Mouse (Mus musculus) midbrain, embryonic 15.5 days (tissue): ENCODE measurements around the gene Cdh4. TPM values are rescaled to one million over a fixed set of nuclear protein-coding genes. Genes with fewer than 3 reads are reported as not detected.

ENCODE experiments used
- ATAC-seq: fragments of 200-750 bp; cut with Nextera tagmentation; replicated peaks from 2 replicates; pipeline ENCODE4 v1.8.0; 2017; ENCODE audit warnings: moderate TSS enrichment
- H3K27ac ChIP-seq: fragments of 300-500 bp; sonication (generic); 2 replicates; pipeline ENCODE4 v1.5.1; 2015; ENCODE audit warnings: mild to moderate bottlenecking, inconsistent platforms
- H3K27me3 ChIP-seq: fragments of 300-500 bp; sonication (generic); replicated peaks from 2 replicates; pipeline ENCODE4 v1.6.1; 2015; ENCODE audit warnings: inconsistent platforms
- H3K36me3 ChIP-seq: fragments of 300-500 bp; sonication (generic); replicated peaks from 2 replicates; pipeline ENCODE4 v1.6.1; 2015; ENCODE audit warnings: inconsistent platforms
- H3K4me1 ChIP-seq: fragments of 300-500 bp; sonication (generic); 2 replicates; pipeline ENCODE4 v1.6.1; 2015; ENCODE audit warnings: inconsistent platforms
- H3K4me2 ChIP-seq: fragments of 300-500 bp; sonication (generic); 2 replicates; pipeline ENCODE4 v1.6.1; 2015; ENCODE audit warnings: inconsistent platforms, mild to moderate bottlenecking, moderate library complexity
- H3K4me3 ChIP-seq: fragments of 300-500 bp; sonication (generic); 2 replicates; pipeline ENCODE4 v1.5.1; 2015; ENCODE audit warnings: mild to moderate bottlenecking, inconsistent platforms
- H3K9ac ChIP-seq: fragments of 300-500 bp; sonication (generic); 2 replicates; pipeline ENCODE4 v1.6.1; 2015; ENCODE audit warnings: mild to moderate bottlenecking, inconsistent platforms
- H3K9me3 ChIP-seq: fragments of 300-500 bp; sonication (generic); 2 replicates; pipeline ENCODE4 v1.6.1; 2016; ENCODE audit warnings: inconsistent platforms
- WGBS: fragments of 180-500 bp; shearing (Covaris S2); methylation state at CpG from one replicate; pipeline ENCODE4 v1.1.7; 2015; ENCODE audit warnings: mixed read lengths; 5-methylcytosine and 5-hydroxymethylcytosine counted together
- polyA plus RNA-seq: library from polyadenylated mRNA; unstranded; fragments of >200 nt; fragmentation: Nextera tagmentation; extraction: Ambion mirVana; gene quantifications from 2 replicates; pipeline ENCODE4 v1.2.1, GENCODE M21; 2015

The Cdh4 gene
- polyA plus RNA-seq, 1 experiment from 2014 or later: 63.9 TPM

DNA sequence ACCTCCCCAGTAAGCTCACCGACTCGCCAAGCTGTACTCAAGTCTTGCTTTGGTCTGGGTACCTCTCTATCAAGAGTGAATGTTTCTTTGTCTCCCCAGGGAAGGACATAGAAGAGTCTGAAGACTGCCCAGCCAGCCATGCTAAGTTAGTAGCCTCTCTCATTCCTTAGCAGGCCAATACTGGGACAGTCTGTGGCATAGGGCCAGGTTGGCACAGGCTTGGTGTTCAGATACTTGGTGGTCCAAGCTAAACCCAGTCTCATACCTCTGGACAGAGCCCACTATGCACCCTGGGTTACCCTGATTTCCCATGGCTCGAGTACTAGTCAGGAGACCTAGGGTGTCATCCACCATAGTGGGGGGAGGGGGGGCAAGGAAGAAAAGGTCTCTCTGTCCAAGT lies 1.1 kb upstream of the Cdh4 start:
- ATAC-seq: no peak
- no peaks in the 10 kb centered on the region for H3K9me3 ChIP-seq
- 78% methylated on average over 3 of the region's 3 CpGs for WGBS
- peaks cover 15% of the 10 kb centered on the region; the same call in 1 of the 2 replicates for H3K27me3 ChIP-seq
- H3K9ac ChIP-seq: no peak overlapping the region
- H3K4me3 ChIP-seq: no peak overlapping the region
- no peak overlapping the region for H3K27ac ChIP-seq
- no peak overlapping the region for H3K4me2 ChIP-seq
- H3K36me3 ChIP-seq: no peaks in the 10 kb centered on the region
- H3K4me1 ChIP-seq: peaks cover 30% of the 10 kb centered on the region

DNA sequence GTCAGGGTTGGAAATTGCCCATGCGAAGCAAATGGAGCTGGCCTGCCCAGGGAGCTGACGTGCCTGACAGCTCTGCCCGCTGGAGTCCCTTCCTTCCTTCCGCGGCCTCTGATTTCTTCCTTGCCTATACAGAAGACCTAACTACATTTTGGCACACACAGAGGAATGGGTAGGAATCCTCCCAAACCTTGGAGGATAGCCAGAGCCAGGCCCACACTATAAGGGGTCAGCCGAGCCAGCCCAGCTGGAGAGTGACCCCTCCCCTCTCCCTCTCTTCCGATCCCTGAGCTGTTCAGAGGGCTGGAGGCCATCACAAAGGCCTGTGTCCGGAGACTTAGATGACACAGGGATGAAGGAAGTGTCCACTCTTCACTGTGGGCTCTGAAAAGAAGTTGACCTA lies 514 bp upstream of the Cdh4 start:
- ATAC-seq: peak; percentile 45

DNA sequence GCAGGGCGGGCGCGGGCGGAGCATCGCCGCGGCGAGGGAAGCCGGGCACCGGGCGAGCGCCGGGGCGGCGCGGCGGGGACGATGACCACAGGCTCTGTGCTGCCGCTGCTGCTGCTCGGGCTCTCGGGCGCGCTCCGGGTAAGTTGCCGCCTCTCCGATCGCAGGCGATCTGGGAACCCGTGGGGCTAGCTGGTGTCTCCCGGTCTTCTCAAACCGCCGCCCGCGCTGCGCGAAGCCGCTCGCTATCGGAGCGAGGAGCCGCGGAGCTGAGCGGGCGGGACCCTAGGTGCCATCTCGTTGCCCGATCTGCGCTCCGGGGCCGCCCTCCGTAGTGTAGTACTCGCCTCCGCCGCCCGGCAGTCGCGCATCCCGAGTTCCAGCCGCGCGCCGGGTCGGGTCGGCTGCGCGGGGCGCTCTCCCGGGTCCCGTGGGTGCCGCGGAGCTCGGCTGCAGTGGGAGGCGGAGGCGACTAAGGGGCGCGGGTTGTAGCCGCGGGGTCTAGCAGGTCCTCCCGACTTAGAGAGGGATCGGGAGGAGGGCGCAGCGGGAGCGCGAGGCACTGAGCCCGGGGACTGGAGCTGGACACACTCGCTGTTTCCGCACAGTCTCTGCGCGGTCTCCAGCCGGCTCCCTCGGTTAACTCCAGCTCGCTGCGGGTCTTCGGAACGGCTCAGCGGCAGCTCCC lies 452 bp downstream of the Cdh4 start:
- ATAC-seq: peak; percentile 75
- Histone ChIP-seq H3K4me3 (peak overlapping the region; percentile 68), H3K4me2 (peak overlapping the region; percentile 80), H3K4me1 (peaks cover 30% of the 10 kb centered on the region), H3K36me3 (no peaks in the 10 kb centered on the region), H3K27ac (peak overlapping the region; percentile 87), H3K9ac (peak overlapping the region; percentile 66), H3K27me3 (peaks cover 12% of the 10 kb centered on the region; the same call in 1 of the 2 replicates), H3K9me3 (no peaks in the 10 kb centered on the region)
- under 1% methylated on average over 90 of the region's 95 CpGs for WGBS

More for the DNA sequence above, 514 bp upstream of the Cdh4 start:
- H3K9ac ChIP-seq: peak overlapping the region; percentile 66
- H3K27ac ChIP-seq: peak overlapping the region; percentile 87; the same call in 1 of the 2 replicates
- no peaks in the 10 kb centered on the region for H3K9me3 ChIP-seq
- H3K4me2 ChIP-seq: peak overlapping the region; percentile 80
- 5% methylated on average over 8 of the region's 8 CpGs for WGBS
- peak overlapping the region; percentile 68 for H3K4me3 ChIP-seq
- H3K27me3 ChIP-seq: peaks cover 14% of the 10 kb centered on the region; the same call in 1 of the 2 replicates
- H3K36me3 ChIP-seq: no peaks in the 10 kb centered on the region
- H3K4me1 ChIP-seq: peaks cover 30% of the 10 kb centered on the region

DNA sequence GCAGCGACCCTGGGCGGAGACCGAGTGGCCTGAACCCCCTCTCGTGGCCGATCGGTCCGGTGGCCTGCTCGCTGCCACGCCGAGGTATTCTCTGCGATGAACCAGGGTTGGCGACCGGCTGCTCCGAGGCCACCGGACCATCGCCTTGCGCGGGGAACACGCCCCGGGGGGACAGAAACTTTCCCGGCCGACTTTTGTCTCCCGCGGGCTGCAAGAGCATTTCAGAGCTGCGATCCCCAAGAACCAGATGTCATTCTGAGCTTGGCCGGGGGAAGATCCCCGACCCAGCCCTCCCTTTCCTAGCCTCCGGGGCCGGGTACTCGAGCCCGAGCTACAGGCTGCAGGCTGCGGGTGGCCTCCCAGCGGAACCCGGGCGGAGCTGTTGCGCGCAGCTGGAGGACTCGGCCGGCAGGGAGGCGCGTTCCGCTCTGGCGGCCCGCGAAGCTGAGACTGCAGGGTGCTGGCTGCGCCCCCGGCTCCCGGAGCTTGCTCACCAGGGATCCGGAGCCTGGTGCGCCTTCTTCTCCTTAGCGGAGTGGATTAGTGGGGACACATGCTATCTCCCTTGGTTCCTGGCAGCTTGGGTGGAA lies 1.1 kb downstream of the Cdh4 start:
- H3K4me3 ChIP-seq: peak overlapping the region; percentile 68
- peak overlapping the region; percentile 80 for H3K4me2 ChIP-seq
- peak overlapping the region; percentile 87 for H3K27ac ChIP-seq
- H3K27me3 ChIP-seq: peaks cover 12% of the 10 kb centered on the region; the same call in 1 of the 2 replicates
- H3K9me3 ChIP-seq: no peaks in the 10 kb centered on the region
- peak; percentile 29; the same call in 1 of the 2 replicates for ATAC-seq
- WGBS: under 1% methylated on average over 51 of the region's 51 CpGs
- H3K9ac ChIP-seq: peak overlapping the region; percentile 66
- H3K4me1 ChIP-seq: peaks cover 30% of the 10 kb centered on the region
- H3K36me3 ChIP-seq: no peaks in the 10 kb centered on the region

- peak overlapping the region; percentile 29; the same call in 1 of the 2 replicates for H3K9ac ChIP-seq
- H3K4me3 ChIP-seq: peak overlapping the region; percentile 68
- H3K36me3 ChIP-seq: no peaks in the 10 kb centered on the region
- H3K27me3 ChIP-seq: peaks cover 12% of the 10 kb centered on the region; the same call in 1 of the 2 replicates
- H3K9me3 ChIP-seq: no peaks in the 10 kb centered on the region
- peaks cover 30% of the 10 kb centered on the region for H3K4me1 ChIP-seq
- ATAC-seq: no peak
- WGBS: 11% methylated on average over 11 of the region's 11 CpGs
- H3K4me2 ChIP-seq: peak overlapping the region; percentile 80
- peak overlapping the region; percentile 87; the same call in 1 of the 2 replicates for H3K27ac ChIP-seq
Measured at GRCm38 (mm10) chr2:179443959-179444358, 1.7 kb downstream of the Cdh4 start.

DNA sequence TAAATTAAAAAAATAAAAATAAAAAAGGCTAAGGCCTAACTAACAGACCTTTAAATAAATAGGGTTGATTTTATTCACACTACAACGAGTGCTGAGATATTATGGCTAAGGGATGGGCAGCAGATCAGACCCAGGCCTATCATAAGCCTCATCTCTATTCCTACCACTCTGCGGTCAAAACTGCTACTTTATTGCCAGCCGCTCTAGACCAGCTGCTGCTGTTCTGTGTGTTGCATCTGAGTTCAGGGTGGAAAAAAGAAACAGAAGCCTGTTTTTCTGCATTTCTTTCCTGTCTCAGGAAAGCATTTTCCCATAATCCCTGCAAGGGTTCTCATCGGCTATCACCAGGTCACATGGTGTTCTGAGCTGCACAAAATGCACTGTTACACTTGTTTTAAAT lies 6.0 kb downstream of the Cdh4 start:
- no peak overlapping the region for H3K4me2 ChIP-seq
- ATAC-seq: no peak
- H3K9ac ChIP-seq: no peak overlapping the region
- H3K9me3 ChIP-seq: no peaks in the 10 kb centered on the region
- H3K4me1 ChIP-seq: peaks cover 14% of the 10 kb centered on the region
- H3K27me3 ChIP-seq: peaks cover 8% of the 10 kb centered on the region; the same call in 1 of the 2 replicates
- WGBS: 94% methylated on average over 4 of the region's 4 CpGs
- no peak overlapping the region for H3K4me3 ChIP-seq
- H3K36me3 ChIP-seq: no peaks in the 10 kb centered on the region
- no peak overlapping the region for H3K27ac ChIP-seq

DNA sequence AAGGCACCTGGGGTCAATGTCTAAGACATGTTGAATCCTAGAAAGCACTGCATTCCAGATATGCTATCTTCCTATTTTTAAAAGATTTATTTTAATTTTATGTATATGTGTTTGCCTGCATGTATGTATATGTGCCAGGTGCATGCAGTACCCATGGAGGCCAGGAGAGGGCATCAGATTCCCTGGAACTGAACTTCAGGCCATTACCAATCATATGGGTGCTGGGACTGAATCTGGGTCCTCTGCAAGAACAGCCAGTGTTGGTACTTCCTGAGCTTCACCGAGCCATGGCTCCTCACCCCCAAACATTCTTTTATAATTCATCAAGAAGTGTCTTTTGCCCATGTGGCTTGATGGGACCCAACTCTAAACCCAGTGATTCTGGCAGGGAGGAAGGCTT lies 6.8 kb downstream of the Cdh4 start:
- Histone ChIP-seq H3K27me3 (peaks cover 8% of the 10 kb centered on the region; the same call in 1 of the 2 replicates), H3K4me1 (peaks cover 13% of the 10 kb centered on the region), H3K4me2 (no peak overlapping the region), H3K36me3 (no peaks in the 10 kb centered on the region), H3K27ac (no peak overlapping the region), H3K9ac (no peak overlapping the region), H3K4me3 (no peak overlapping the region), H3K9me3 (no peaks in the 10 kb centered on the region)
- no peak for ATAC-seq
- WGBS: 94% methylated on average over 1 of the region's 1 CpGs

- no peak overlapping the region for H3K4me3 ChIP-seq
- no peaks in the 10 kb centered on the region for H3K4me1 ChIP-seq
- no peaks in the 10 kb centered on the region for H3K36me3 ChIP-seq
- H3K4me2 ChIP-seq: no peak overlapping the region
- H3K27ac ChIP-seq: no peak overlapping the region
- no peaks in the 10 kb centered on the region for H3K27me3 ChIP-seq
- no peak overlapping the region for H3K9ac ChIP-seq
- whole genome bisulfite sequencing: 65% methylated on average over 4 of the region's 4 CpGs
- no peak for ATAC-seq
- H3K9me3 ChIP-seq: peaks cover 10% of the 10 kb centered on the region; the same call in 1 of the 2 replicates
Measured at GRCm38 (mm10) chr2:179459196-179459595, 17.0 kb downstream of the Cdh4 start.

DNA sequence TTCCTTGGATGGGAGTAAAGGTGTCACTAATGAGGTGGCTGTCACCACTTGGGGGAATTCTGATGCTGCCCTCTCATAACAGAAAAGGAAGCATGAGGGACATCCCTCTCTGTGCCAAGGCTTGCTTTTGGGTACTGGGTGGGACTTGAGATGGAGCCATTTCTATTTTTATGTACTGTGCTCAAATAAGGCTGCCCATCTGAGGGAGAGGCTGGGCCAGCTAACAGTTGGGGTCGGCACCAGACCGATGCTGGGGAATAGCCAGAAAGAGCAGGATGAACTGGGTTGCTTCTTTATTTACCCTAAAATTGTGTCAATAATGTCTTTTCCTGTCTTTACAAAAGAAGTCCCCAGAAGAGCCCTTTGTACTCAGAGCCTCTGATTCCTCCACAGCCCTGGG lies 17.4 kb downstream of the Cdh4 start:
- ATAC-seq: no peak
- WGBS: 100% methylated on average over 2 of the region's 2 CpGs

DNA sequence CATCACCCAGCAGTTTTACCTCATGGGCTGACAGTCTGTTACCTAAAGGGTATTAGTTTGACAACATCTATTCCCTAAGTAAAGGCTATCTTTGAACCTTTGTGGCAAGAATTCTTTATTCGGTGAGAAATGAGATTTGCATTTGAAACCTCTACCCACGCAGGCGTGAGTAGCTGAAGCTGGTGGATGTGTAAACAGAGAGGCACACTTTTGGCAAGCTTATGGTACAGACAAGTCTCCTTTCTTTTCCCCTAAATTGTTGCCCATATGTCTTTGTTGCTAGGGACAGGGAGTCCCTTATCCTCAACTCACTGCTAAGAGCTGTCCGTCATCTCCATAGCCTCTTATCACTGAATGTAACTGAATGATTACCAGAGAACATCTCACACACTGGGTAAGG lies 21.3 kb downstream of the Cdh4 start:
- no peak overlapping the region for H3K4me3 ChIP-seq
- ATAC-seq: no peak
- H3K9ac ChIP-seq: no peak overlapping the region
- peaks cover 10% of the 10 kb centered on the region; the same call in 1 of the 2 replicates for H3K9me3 ChIP-seq
- no peaks in the 10 kb centered on the region for H3K27me3 ChIP-seq
- H3K4me1 ChIP-seq: peaks cover 7% of the 10 kb centered on the region; the same call in 1 of the 2 replicates
- H3K4me2 ChIP-seq: no peak overlapping the region
- 87% methylated on average over 4 of the region's 4 CpGs for WGBS
- no peaks in the 10 kb centered on the region for H3K36me3 ChIP-seq
- H3K27ac ChIP-seq: no peak overlapping the region

More for the DNA sequence above, 17.4 kb downstream of the Cdh4 start:
- Histone ChIP-seq H3K9me3 (peaks cover 10% of the 10 kb centered on the region; the same call in 1 of the 2 replicates), H3K4me3 (no peak overlapping the region), H3K27me3 (no peaks in the 10 kb centered on the region), H3K9ac (no peak overlapping the region), H3K36me3 (no peaks in the 10 kb centered on the region), H3K27ac (no peak overlapping the region), H3K4me2 (no peak overlapping the region), H3K4me1 (no peaks in the 10 kb centered on the region)

GRCm38 (mm10) chr2:179467839-179468445 lies 25.7 kb downstream of the Cdh4 start:
- Histone ChIP-seq H3K27ac (no peak overlapping the region), H3K36me3 (no peaks in the 10 kb centered on the region), H3K4me2 (no peak overlapping the region), H3K9ac (no peak overlapping the region), H3K4me1 (peaks cover 12% of the 10 kb centered on the region; the same call in 1 of the 2 replicates), H3K27me3 (no peaks in the 10 kb centered on the region), H3K4me3 (no peak overlapping the region), H3K9me3 (0 out of 2 replicates have a peak, but pooled peaks cover under 1% of the 10 kb centered on the region)
- WGBS: 86% methylated on average over 8 of the region's 8 CpGs
- peak; percentile 33; the same call in 1 of the 2 replicates for ATAC-seq

GRCm38 (mm10) chr2:179476622-179477021 lies 34.4 kb downstream of the Cdh4 start:
- H3K27me3 ChIP-seq: no peaks in the 10 kb centered on the region
- no peaks in the 10 kb centered on the region for H3K36me3 ChIP-seq
- H3K4me2 ChIP-seq: no peak overlapping the region
- H3K4me1 ChIP-seq: peaks cover 27% of the 10 kb centered on the region
- no peak for ATAC-seq
- H3K27ac ChIP-seq: no peak overlapping the region
- H3K9me3 ChIP-seq: no peaks in the 10 kb centered on the region
- no peak overlapping the region for H3K4me3 ChIP-seq
- 79% methylated on average over 6 of the region's 6 CpGs for WGBS
- H3K9ac ChIP-seq: no peak overlapping the region
